Mouse (Mus musculus) midbrain, embryonic 15.5 days (tissue): Measurements from ENCODE around the gene Tmem222. TPM values are rescaled to one million over a fixed set of nuclear protein-coding genes. Genes with fewer than 3 reads are reported as not detected.

Source experiments
- ATAC-seq: fragments of 200-750 bp; cut with Nextera tagmentation; replicated peaks from 2 replicates; pipeline ENCODE4 v1.8.0; 2017; ENCODE audit warnings: moderate TSS enrichment
- H3K27ac ChIP-seq: fragments of 300-500 bp; sonication (generic); 2 replicates; pipeline ENCODE4 v1.5.1; 2015; ENCODE audit warnings: mild to moderate bottlenecking, inconsistent platforms
- H3K27me3 ChIP-seq: fragments of 300-500 bp; sonication (generic); replicated peaks from 2 replicates; pipeline ENCODE4 v1.6.1; 2015; ENCODE audit warnings: inconsistent platforms
- H3K36me3 ChIP-seq: fragments of 300-500 bp; sonication (generic); replicated peaks from 2 replicates; pipeline ENCODE4 v1.6.1; 2015; ENCODE audit warnings: inconsistent platforms
- H3K4me1 ChIP-seq: fragments of 300-500 bp; sonication (generic); 2 replicates; pipeline ENCODE4 v1.6.1; 2015; ENCODE audit warnings: inconsistent platforms
- H3K4me2 ChIP-seq: fragments of 300-500 bp; sonication (generic); 2 replicates; pipeline ENCODE4 v1.6.1; 2015; ENCODE audit warnings: inconsistent platforms, mild to moderate bottlenecking, moderate library complexity
- H3K4me3 ChIP-seq: fragments of 300-500 bp; sonication (generic); 2 replicates; pipeline ENCODE4 v1.5.1; 2015; ENCODE audit warnings: mild to moderate bottlenecking, inconsistent platforms
- H3K9ac ChIP-seq: fragments of 300-500 bp; sonication (generic); 2 replicates; pipeline ENCODE4 v1.6.1; 2015; ENCODE audit warnings: mild to moderate bottlenecking, inconsistent platforms
- H3K9me3 ChIP-seq: fragments of 300-500 bp; sonication (generic); 2 replicates; pipeline ENCODE4 v1.6.1; 2016; ENCODE audit warnings: inconsistent platforms
- WGBS: fragments of 180-500 bp; shearing (Covaris S2); methylation state at CpG from one replicate; pipeline ENCODE4 v1.1.7; 2015; ENCODE audit warnings: mixed read lengths; 5-methylcytosine and 5-hydroxymethylcytosine counted together
- polyA plus RNA-seq: library from polyadenylated mRNA; unstranded; fragments of >200 nt; fragmentation: Nextera tagmentation; extraction: Ambion mirVana; gene quantifications from 2 replicates; pipeline ENCODE4 v1.2.1, GENCODE M21; 2015

The Tmem222 gene
- polyA plus RNA-seq, result 118 and 120 TPM in 2 replicates

- ATAC-seq, result peak; percentile 93
- no peaks in the 10 kb centered on the region for H3K27me3 ChIP-seq
- H3K9me3 ChIP-seq, result no peaks in the 10 kb centered on the region
- peak within 1 kb of the TSS; percentile 88 for H3K9ac ChIP-seq
- no peaks in the 10 kb centered on the region for H3K36me3 ChIP-seq
- peaks cover 27% of the 10 kb centered on the region for H3K4me1 ChIP-seq
- peak within 1 kb of the TSS; percentile 72 for H3K4me2 ChIP-seq
- peak within 1 kb of the TSS; percentile 90 for H3K27ac ChIP-seq
- peak within 1 kb of the TSS; percentile 84 for H3K4me3 ChIP-seq
- WGBS, result under 1% methylated on average over 73 of the region's 73 CpGs
Measured at GRCm38 (mm10) chr4:133277104-133278026, at the start of gene Tmem222. TSS of gene Tmem222 (minus strand) at chr4:133277792.

GRCm38 (mm10) chr4:133319667-133320066, 42.1 kb upstream of the Tmem222 start:
- 91% methylated on average over 3 of the region's 3 CpGs for WGBS
- Histone ChIP-seq H3K36me3 (no peaks in the 10 kb centered on the region), H3K4me1 (no peaks in the 10 kb centered on the region), H3K27me3 (no peaks in the 10 kb centered on the region), H3K4me2 (no peak overlapping the region), H3K4me3 (no peak overlapping the region), H3K27ac (no peak overlapping the region), H3K9me3 (no peaks in the 10 kb centered on the region), H3K9ac (no peak overlapping the region)
- no peak for ATAC-seq

- no peak for ATAC-seq
- H3K9me3 ChIP-seq, result no peaks in the 10 kb centered on the region
- no peaks in the 10 kb centered on the region for H3K27me3 ChIP-seq
- H3K27ac ChIP-seq, result no peak overlapping the region
- no peaks in the 10 kb centered on the region for H3K4me1 ChIP-seq
- no peak overlapping the region for H3K9ac ChIP-seq
- H3K36me3 ChIP-seq, result no peaks in the 10 kb centered on the region; the same call in 1 of the 2 replicates
- no peak overlapping the region for H3K4me2 ChIP-seq
- 92% methylated on average over 5 of the region's 5 CpGs for WGBS
- no peak overlapping the region for H3K4me3 ChIP-seq
Measured at GRCm38 (mm10) chr4:133315991-133316390, 38.4 kb upstream of the Tmem222 start.

GRCm38 (mm10) chr4:133314896-133315295, 37.3 kb upstream of the Tmem222 start:
- H3K27me3 ChIP-seq, result no peaks in the 10 kb centered on the region
- ATAC-seq, result no peak
- 89% methylated on average over 8 of the region's 8 CpGs for WGBS
- H3K36me3 ChIP-seq, result no peaks in the 10 kb centered on the region; the same call in 1 of the 2 replicates
- H3K9me3 ChIP-seq, result no peaks in the 10 kb centered on the region
- H3K4me1 ChIP-seq, result no peaks in the 10 kb centered on the region
- no peak overlapping the region for H3K9ac ChIP-seq
- H3K4me3 ChIP-seq, result no peak overlapping the region
- H3K27ac ChIP-seq, result no peak overlapping the region
- no peak overlapping the region for H3K4me2 ChIP-seq

- H3K27me3 ChIP-seq, result no peaks in the 10 kb centered on the region
- no peak overlapping the region for H3K4me2 ChIP-seq
- no peak overlapping the region for H3K27ac ChIP-seq
- 0% methylated on average over 3 of the region's 3 CpGs for WGBS
- no peak for ATAC-seq
- H3K4me3 ChIP-seq, result no peak overlapping the region
- no peak overlapping the region for H3K9ac ChIP-seq
- H3K4me1 ChIP-seq, result no peaks in the 10 kb centered on the region
- no peaks in the 10 kb centered on the region for H3K9me3 ChIP-seq
- H3K36me3 ChIP-seq, result no peaks in the 10 kb centered on the region; the same call in 1 of the 2 replicates
Measured at GRCm38 (mm10) chr4:133309948-133310347, 32.4 kb upstream of the Tmem222 start.

GRCm38 (mm10) chr4:133307331-133307730, 29.7 kb upstream of the Tmem222 start:
- H3K9ac ChIP-seq, result no peak overlapping the region
- H3K9me3 ChIP-seq, result no peaks in the 10 kb centered on the region
- ATAC-seq, result no peak
- 44% methylated on average over 3 of the region's 3 CpGs for WGBS
- no peak overlapping the region for H3K4me2 ChIP-seq
- no peaks in the 10 kb centered on the region for H3K27me3 ChIP-seq
- H3K27ac ChIP-seq, result no peak overlapping the region
- no peak overlapping the region for H3K4me3 ChIP-seq
- no peaks in the 10 kb centered on the region for H3K36me3 ChIP-seq
- no peaks in the 10 kb centered on the region for H3K4me1 ChIP-seq

GRCm38 (mm10) chr4:133305825-133306224, 28.2 kb upstream of the Tmem222 start:
- Histone ChIP-seq H3K4me1 (no peaks in the 10 kb centered on the region), H3K4me2 (no peak overlapping the region), H3K4me3 (no peak overlapping the region), H3K9ac (no peak overlapping the region), H3K27ac (no peak overlapping the region), H3K27me3 (no peaks in the 10 kb centered on the region), H3K9me3 (no peaks in the 10 kb centered on the region), H3K36me3 (peaks cover 4% of the 10 kb centered on the region; the same call in 1 of the 2 replicates)
- WGBS, result 92% methylated on average over 7 of the region's 7 CpGs
- no peak for ATAC-seq

- H3K36me3 ChIP-seq, result peaks cover 11% of the 10 kb centered on the region; the same call in 1 of the 2 replicates
- no peaks in the 10 kb centered on the region for H3K4me1 ChIP-seq
- no peak overlapping the region for H3K4me2 ChIP-seq
- H3K27ac ChIP-seq, result no peak overlapping the region
- H3K9ac ChIP-seq, result no peak overlapping the region
- H3K9me3 ChIP-seq, result no peaks in the 10 kb centered on the region
- ATAC-seq, result no peak
- H3K27me3 ChIP-seq, result no peaks in the 10 kb centered on the region
- H3K4me3 ChIP-seq, result no peak overlapping the region
- 94% methylated on average over 7 of the region's 7 CpGs for WGBS
Measured at GRCm38 (mm10) chr4:133304770-133305169, 27.2 kb upstream of the Tmem222 start.

- no peaks in the 10 kb centered on the region for H3K27me3 ChIP-seq
- ATAC-seq, result no peak
- H3K36me3 ChIP-seq, result peaks cover 11% of the 10 kb centered on the region; the same call in 1 of the 2 replicates
- peaks cover 14% of the 10 kb centered on the region for H3K4me1 ChIP-seq
- no peak overlapping the region for H3K27ac ChIP-seq
- no peak overlapping the region for H3K4me3 ChIP-seq
- no peak overlapping the region for H3K9ac ChIP-seq
- no peak overlapping the region for H3K4me2 ChIP-seq
- no peaks in the 10 kb centered on the region for H3K9me3 ChIP-seq
- WGBS, result 81% methylated on average over 5 of the region's 5 CpGs
Measured at GRCm38 (mm10) chr4:133302668-133303067, 25.1 kb upstream of the Tmem222 start.

- no peak for ATAC-seq
- no peak overlapping the region for H3K27ac ChIP-seq
- no peak overlapping the region for H3K4me2 ChIP-seq
- H3K4me1 ChIP-seq, result peaks cover 18% of the 10 kb centered on the region
- WGBS, result 26% methylated on average over 4 of the region's 4 CpGs
- H3K9me3 ChIP-seq, result no peaks in the 10 kb centered on the region
- H3K4me3 ChIP-seq, result no peak overlapping the region
- no peaks in the 10 kb centered on the region for H3K27me3 ChIP-seq
- H3K9ac ChIP-seq, result no peak overlapping the region
- H3K36me3 ChIP-seq, result peaks cover 11% of the 10 kb centered on the region; the same call in 1 of the 2 replicates
Measured at GRCm38 (mm10) chr4:133301802-133302201, 24.2 kb upstream of the Tmem222 start.

GRCm38 (mm10) chr4:133300421-133300820, 22.8 kb upstream of the Tmem222 start:
- ATAC-seq, result no peak
- Histone ChIP-seq H3K27me3 (no peaks in the 10 kb centered on the region), H3K4me1 (peaks cover 18% of the 10 kb centered on the region), H3K4me2 (no peak overlapping the region), H3K36me3 (peaks cover 11% of the 10 kb centered on the region), H3K9ac (no peak overlapping the region), H3K27ac (no peak overlapping the region), H3K4me3 (no peak overlapping the region), H3K9me3 (no peaks in the 10 kb centered on the region)
- WGBS, result 93% methylated on average over 11 of the region's 11 CpGs

- H3K36me3 ChIP-seq, result peaks cover 11% of the 10 kb centered on the region
- H3K27ac ChIP-seq, result peak overlapping the region; percentile 69; the same call in 1 of the 2 replicates
- H3K9ac ChIP-seq, result no peak overlapping the region
- no peak overlapping the region for H3K4me3 ChIP-seq
- H3K9me3 ChIP-seq, result no peaks in the 10 kb centered on the region
- H3K4me2 ChIP-seq, result no peak overlapping the region
- ATAC-seq, result no peak
- H3K4me1 ChIP-seq, result peaks cover 18% of the 10 kb centered on the region
- WGBS, result 67% methylated on average over 5 of the region's 5 CpGs
- no peaks in the 10 kb centered on the region for H3K27me3 ChIP-seq
Measured at GRCm38 (mm10) chr4:133299701-133300100, 22.1 kb upstream of the Tmem222 start.
